Mouse (Mus musculus) midbrain, embryonic 13.5 days (tissue): ENCODE results near the gene Fcrl5. TPM values are rescaled to one million over a fixed set of nuclear protein-coding genes. Genes with fewer than 3 reads are reported as not detected.
A peak's percentile ranks its signal among the peaks of the same experiment; 100 is the strongest.

Experiments used
- ATAC-seq: fragments of 200-750 bp; cut with Nextera tagmentation; 2 replicates; pipeline ENCODE4 v1.8.0; 2017; ENCODE audit warnings: mild to moderate bottlenecking, moderate TSS enrichment, moderate library complexity
- H3K27ac ChIP-seq: fragments of 300-500 bp; sonication (generic); 2 replicates; pipeline ENCODE4 v1.5.1; 2015; ENCODE audit warnings: inconsistent platforms, mild to moderate bottlenecking, moderate library complexity
- H3K27me3 ChIP-seq: fragments of 300-500 bp; sonication (generic); 2 replicates; pipeline ENCODE4 v1.6.1; 2015; ENCODE audit warnings: mild to moderate bottlenecking, inconsistent platforms
- H3K36me3 ChIP-seq: fragments of 300-500 bp; sonication (generic); 2 replicates; pipeline ENCODE4 v1.6.1; 2015; ENCODE audit warnings: mild to moderate bottlenecking, inconsistent platforms
- H3K4me1 ChIP-seq: fragments of 300-500 bp; sonication (generic); replicated peaks from 2 replicates; pipeline ENCODE4 v1.6.1; 2015; ENCODE audit warnings: inconsistent platforms
- H3K4me2 ChIP-seq: fragments of 300-500 bp; sonication (generic); replicated peaks from 2 replicates; pipeline ENCODE4 v1.6.1; 2015; ENCODE audit warnings: moderate library complexity, mild to moderate bottlenecking, inconsistent platforms
- H3K4me3 ChIP-seq: fragments of 300-500 bp; sonication (generic); replicated peaks from 2 replicates; pipeline ENCODE4 v1.5.1; 2015; ENCODE audit warnings: mild to moderate bottlenecking, inconsistent platforms
- H3K9ac ChIP-seq: fragments of 300-500 bp; sonication (generic); replicated peaks from 2 replicates; pipeline ENCODE4 v1.6.1; 2015; ENCODE audit warnings: mild to moderate bottlenecking, inconsistent platforms
- H3K9me3 ChIP-seq: fragments of 300-500 bp; sonication (generic); 2 replicates; pipeline ENCODE4 v1.6.1; 2016; ENCODE audit warnings: mild to moderate bottlenecking, inconsistent platforms
- WGBS: fragments of 180-500 bp; shearing (Covaris S2); methylation state at CpG from one replicate; pipeline ENCODE4 v1.1.7; 2015; 5-methylcytosine and 5-hydroxymethylcytosine counted together
- polyA plus RNA-seq: library from polyadenylated mRNA; unstranded; fragments of >200 nt; fragmentation: Nextera tagmentation; extraction: Ambion mirVana; gene quantifications from 2 replicates; pipeline ENCODE4 v1.2.1, GENCODE M21; 2015

Gene Fcrl5
- not detected in 2 replicates for polyA plus RNA-seq

DNA sequence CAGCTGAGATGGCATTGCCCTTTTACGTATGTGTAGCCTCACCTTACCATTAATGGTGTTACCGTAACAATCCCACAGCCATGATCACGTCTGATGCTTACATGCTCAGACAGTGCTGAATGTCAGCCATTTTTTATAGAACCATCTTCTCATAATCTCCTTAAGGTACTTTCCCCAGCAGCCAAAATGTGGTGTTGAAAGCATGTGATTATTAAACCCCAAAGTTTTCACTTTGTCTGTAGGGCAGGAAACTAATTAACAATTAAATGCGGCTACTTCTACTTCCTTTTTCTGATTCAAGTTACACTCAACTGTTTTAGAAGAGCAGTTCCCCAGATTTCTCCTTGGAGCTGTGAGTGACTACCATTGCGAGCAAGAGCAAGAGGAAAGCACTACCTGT is at the start of gene Fcrl5:
Gene Fcrl5, plus strand, starts transcription at position 295 of the 400 bp plus-strand sequence.
- Histone ChIP-seq H3K4me3 (no peak within 1 kb of the TSS), H3K4me2 (no peak within 1 kb of the TSS), H3K9me3 (no peaks in the 10 kb centered on the region), H3K36me3 (no peaks in the 10 kb centered on the region), H3K4me1 (no peaks in the 10 kb centered on the region), H3K9ac (no peak within 1 kb of the TSS), H3K27me3 (no peaks in the 10 kb centered on the region), H3K27ac (no peak within 1 kb of the TSS)
- WGBS: 90% methylated on average over 5 of the region's 5 CpGs
- ATAC-seq: no peak

DNA sequence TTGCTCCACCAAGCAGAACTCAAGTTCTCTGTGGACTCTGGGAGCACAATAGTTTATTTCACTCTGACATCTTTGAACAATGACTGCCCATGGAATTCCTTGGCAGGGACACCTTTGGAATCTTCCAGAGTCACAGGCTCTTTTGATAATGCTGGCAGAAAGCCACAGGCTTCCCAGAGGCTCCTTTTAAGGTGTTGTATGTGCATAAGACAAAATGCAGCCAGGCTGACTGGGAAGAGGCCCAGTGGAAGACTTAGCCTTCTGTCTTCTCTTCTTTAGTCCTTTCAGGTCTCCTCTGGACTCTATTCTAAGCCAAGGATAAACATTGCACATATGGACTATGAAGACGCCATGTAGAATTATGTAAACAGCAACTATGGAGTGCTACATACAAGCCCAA is 44.6 kb upstream of the Fcrl5 start:
- ATAC-seq: no peak
- Histone ChIP-seq H3K4me3 (no peak overlapping the region), H3K9me3 (no peaks in the 10 kb centered on the region), H3K4me1 (no peaks in the 10 kb centered on the region), H3K27ac (no peak overlapping the region), H3K27me3 (no peaks in the 10 kb centered on the region), H3K4me2 (no peak overlapping the region), H3K36me3 (no peaks in the 10 kb centered on the region), H3K9ac (no peak overlapping the region)
- WGBS: 83% methylated on average over 1 of the region's 1 CpGs

DNA sequence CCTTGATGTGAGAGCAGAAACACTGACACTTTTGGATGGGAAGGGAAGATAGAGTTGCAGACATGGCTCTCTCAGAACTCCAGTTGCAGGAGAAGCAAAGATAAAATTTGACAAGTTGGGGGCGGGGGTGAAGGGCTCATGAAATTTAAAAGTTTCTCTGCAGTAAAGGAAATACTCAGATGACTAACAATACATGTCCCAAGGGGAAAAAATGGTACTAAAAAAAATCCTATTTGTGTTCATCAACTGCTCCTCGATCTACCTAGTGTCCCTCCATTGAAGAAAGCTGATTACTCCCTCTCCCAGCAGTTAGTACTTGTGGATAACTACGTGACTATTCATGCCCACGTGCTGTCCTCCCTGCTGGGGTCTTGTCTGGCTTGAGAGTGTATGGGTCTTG is 36.8 kb upstream of the Fcrl5 start:
- Histone ChIP-seq H3K4me3 (no peak overlapping the region), H3K9ac (no peak overlapping the region), H3K9me3 (no peaks in the 10 kb centered on the region), H3K27ac (no peak overlapping the region), H3K4me2 (no peak overlapping the region), H3K27me3 (no peaks in the 10 kb centered on the region), H3K36me3 (no peaks in the 10 kb centered on the region), H3K4me1 (no peaks in the 10 kb centered on the region)
- no peak for ATAC-seq
- 58% methylated on average over 4 of the region's 4 CpGs for WGBS

DNA sequence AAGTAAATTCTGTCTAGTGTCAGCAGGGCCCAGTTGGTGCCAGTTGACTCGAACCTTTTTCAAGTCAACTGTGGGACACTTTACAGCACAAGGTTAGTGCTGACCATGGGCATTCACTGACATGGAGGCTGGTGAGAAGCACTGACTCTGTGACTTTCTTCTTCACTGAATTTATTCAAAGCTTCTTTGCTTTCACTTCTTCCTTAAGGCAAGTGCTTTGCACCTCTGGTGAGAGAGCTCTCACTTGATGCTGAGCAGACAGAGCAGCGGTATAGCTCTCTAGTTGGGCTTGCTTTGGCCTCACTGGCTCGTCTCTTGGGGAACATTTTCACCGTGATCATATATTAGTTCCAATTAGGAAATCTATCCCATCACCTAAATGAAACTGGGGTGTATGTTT is 35.7 kb upstream of the Fcrl5 start:
- H3K27ac ChIP-seq: no peak overlapping the region
- WGBS: 86% methylated on average over 4 of the region's 4 CpGs
- H3K4me3 ChIP-seq: no peak overlapping the region
- no peaks in the 10 kb centered on the region for H3K9me3 ChIP-seq
- ATAC-seq: no peak
- H3K36me3 ChIP-seq: no peaks in the 10 kb centered on the region
- H3K4me2 ChIP-seq: no peak overlapping the region
- no peaks in the 10 kb centered on the region for H3K4me1 ChIP-seq
- H3K27me3 ChIP-seq: no peaks in the 10 kb centered on the region
- H3K9ac ChIP-seq: no peak overlapping the region

DNA sequence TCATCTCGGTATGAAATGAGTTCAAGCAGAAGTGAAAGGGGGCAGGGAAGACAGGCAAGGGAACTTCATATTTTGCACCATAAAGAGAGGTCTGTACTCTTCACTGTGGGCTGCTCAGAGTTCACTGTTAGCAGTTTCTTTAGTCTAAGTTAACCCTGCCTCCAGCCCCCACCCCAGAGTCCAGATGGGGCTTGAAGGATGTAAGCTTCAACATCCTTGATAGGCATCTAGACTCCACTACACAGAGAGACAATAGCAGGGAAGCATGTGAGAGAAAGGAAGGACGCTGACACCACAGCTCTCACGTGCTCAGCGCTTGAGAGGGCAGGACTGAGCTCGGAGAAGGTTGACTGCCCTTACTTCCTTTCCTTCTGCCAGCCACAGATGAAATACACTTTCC is 34.3 kb upstream of the Fcrl5 start:
- Histone ChIP-seq H3K36me3 (no peaks in the 10 kb centered on the region), H3K27me3 (no peaks in the 10 kb centered on the region), H3K27ac (no peak overlapping the region), H3K9ac (no peak overlapping the region), H3K4me3 (no peak overlapping the region), H3K4me2 (no peak overlapping the region), H3K4me1 (no peaks in the 10 kb centered on the region), H3K9me3 (no peaks in the 10 kb centered on the region)
- WGBS: 74% methylated on average over 5 of the region's 5 CpGs
- ATAC-seq: no peak

DNA sequence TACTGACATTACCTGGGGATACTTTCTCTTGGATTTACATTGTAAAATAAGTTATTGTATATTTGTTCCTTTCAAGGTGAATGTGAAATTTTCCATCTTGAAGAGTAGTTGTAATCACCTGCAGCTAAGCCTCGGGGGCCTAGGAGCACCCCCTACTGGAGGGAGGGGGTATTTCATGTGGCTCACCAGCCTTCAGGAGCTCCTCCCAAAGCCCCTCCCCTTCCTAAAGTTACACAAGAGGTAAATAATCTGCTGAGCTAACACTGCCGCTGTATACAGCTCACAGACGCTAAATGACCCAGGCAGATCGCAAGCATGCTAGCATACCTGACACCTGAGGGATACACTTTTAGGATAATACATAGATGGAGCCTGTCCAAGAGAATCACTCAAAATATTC is 27.4 kb upstream of the Fcrl5 start:
- Histone ChIP-seq H3K4me2 (no peak overlapping the region), H3K27me3 (no peaks in the 10 kb centered on the region), H3K27ac (no peak overlapping the region), H3K4me3 (no peak overlapping the region), H3K9ac (no peak overlapping the region), H3K9me3 (no peaks in the 10 kb centered on the region), H3K4me1 (peaks cover 4% of the 10 kb centered on the region; the same call in 1 of the 2 replicates), H3K36me3 (no peaks in the 10 kb centered on the region)
- ATAC-seq: no peak
- 33% methylated on average over 4 of the region's 4 CpGs for WGBS

DNA sequence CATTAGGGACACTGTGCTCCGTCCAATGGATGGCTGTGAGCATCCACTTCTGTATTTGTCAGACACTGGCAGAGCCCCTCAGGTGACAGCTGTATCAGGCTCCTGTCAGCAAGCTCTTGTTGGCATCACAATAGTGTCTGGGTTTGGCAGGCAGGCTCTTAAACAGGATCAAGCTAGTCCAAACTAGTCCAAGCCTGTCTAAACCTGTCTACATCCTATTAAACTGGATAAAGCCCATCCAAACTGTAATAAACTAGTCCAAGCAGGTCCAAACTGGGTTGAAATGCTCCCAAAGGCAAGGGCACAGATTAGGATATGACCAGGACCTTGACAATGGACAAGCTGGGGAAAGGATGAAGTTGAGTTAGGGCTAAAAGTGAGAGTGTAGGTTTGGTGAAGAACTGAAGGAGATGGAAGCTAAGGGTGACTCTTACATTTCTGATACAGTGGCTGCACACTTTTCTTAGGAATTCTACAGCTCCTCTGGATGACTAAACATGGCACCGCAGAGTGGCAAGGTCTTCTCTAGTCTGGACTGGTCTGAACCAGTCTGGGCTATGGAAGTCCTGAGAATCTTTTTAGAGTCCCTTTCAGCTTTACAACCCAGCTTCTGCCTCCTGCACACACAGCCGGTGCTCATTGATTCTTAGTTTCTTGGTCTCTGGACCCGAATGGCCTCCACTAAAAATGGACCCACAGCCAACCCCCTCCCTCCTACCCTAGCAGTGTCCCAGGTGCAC is 26.2 kb upstream of the Fcrl5 start:
- no peak for ATAC-seq
- H3K27me3 ChIP-seq: no peaks in the 10 kb centered on the region
- no peak overlapping the region for H3K9ac ChIP-seq
- peaks cover 4% of the 10 kb centered on the region; the same call in 1 of the 2 replicates for H3K4me1 ChIP-seq
- H3K4me3 ChIP-seq: no peak overlapping the region
- WGBS: 87% methylated on average over 4 of the region's 4 CpGs
- H3K36me3 ChIP-seq: no peaks in the 10 kb centered on the region
- H3K9me3 ChIP-seq: no peaks in the 10 kb centered on the region
- no peak overlapping the region for H3K4me2 ChIP-seq
- H3K27ac ChIP-seq: no peak overlapping the region

DNA sequence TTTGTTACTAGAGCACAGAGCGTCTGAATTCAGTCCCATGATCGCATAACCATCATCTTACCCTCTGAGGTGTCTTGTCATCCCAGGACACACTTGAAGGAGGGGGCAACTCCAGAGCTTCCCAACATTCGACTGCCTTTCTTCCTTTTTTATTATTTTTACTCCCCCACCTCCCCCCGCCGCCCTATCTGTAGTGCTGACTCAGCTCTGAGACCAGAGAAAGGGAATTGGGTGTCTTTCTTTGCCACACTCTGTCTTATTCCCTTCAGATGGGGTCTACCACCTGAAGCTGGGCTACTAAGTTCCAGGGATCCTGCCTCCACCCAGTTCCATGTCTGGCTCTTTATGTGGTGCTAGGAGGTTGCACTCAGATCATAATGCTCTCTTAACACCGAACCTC is 25.0 kb upstream of the Fcrl5 start:
- Histone ChIP-seq H3K4me1 (peaks cover 4% of the 10 kb centered on the region; the same call in 1 of the 2 replicates), H3K27ac (no peak overlapping the region), H3K36me3 (no peaks in the 10 kb centered on the region), H3K4me2 (no peak overlapping the region), H3K9ac (no peak overlapping the region), H3K4me3 (no peak overlapping the region), H3K27me3 (no peaks in the 10 kb centered on the region), H3K9me3 (no peaks in the 10 kb centered on the region)
- no peak for ATAC-seq
- WGBS: 90% methylated on average over 6 of the region's 6 CpGs

DNA sequence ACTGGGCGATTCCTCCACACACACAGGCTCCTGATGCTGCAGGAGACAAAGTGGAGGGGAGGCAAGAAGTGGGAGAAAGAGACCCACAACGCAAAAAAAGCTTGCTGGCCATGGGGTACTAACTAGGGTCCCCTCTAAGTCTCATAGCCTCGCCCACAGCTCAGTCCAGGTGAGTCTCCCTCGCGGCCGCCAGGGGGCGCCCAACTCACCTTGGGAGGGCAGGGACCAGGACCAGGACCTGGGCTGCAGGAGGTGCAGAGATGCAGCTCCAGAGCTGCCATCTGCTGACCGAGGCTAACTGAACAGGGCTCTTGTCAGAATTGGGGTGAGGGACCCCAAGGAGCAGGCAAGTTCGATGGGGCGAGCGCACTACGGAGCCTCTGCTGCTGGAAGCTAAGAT is 24.4 kb upstream of the Fcrl5 start:
- WGBS: 13% methylated on average over 12 of the region's 12 CpGs
- Histone ChIP-seq H3K27ac (no peak overlapping the region), H3K27me3 (no peaks in the 10 kb centered on the region), H3K4me2 (0 out of 2 replicates have a peak overlapping the region, but pooled peaks have one; percentile 19), H3K4me1 (peaks cover 4% of the 10 kb centered on the region; the same call in 1 of the 2 replicates), H3K36me3 (no peaks in the 10 kb centered on the region), H3K9me3 (no peaks in the 10 kb centered on the region), H3K4me3 (no peak overlapping the region), H3K9ac (no peak overlapping the region)
- peak; percentile 66; the same call in 1 of the 2 replicates for ATAC-seq

DNA sequence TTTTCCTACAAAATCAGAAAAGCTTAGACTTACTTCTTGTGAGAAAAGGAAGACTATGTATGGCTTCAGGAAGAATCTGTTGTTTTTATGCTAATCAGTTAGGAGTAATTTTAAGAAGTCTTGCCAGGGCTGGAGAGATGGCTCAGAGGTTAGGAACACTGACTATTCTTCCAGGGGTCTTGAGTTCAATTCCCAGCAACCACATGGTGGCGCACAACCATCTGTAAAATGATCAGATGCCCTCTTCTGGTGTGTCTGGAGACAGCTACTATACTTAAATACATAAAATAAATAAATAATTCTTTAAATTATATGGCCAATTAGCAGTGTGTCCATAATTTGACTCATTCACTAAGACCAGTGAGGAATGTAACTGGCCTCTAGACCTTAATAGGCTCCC is 14.9 kb upstream of the Fcrl5 start:
- Histone ChIP-seq H3K27me3 (no peaks in the 10 kb centered on the region), H3K36me3 (no peaks in the 10 kb centered on the region), H3K27ac (no peak overlapping the region), H3K4me1 (no peaks in the 10 kb centered on the region), H3K9me3 (no peaks in the 10 kb centered on the region), H3K4me2 (no peak overlapping the region), H3K4me3 (no peak overlapping the region), H3K9ac (no peak overlapping the region)
- 56% methylated on average over 1 of the region's 1 CpGs for WGBS
- ATAC-seq: no peak

DNA sequence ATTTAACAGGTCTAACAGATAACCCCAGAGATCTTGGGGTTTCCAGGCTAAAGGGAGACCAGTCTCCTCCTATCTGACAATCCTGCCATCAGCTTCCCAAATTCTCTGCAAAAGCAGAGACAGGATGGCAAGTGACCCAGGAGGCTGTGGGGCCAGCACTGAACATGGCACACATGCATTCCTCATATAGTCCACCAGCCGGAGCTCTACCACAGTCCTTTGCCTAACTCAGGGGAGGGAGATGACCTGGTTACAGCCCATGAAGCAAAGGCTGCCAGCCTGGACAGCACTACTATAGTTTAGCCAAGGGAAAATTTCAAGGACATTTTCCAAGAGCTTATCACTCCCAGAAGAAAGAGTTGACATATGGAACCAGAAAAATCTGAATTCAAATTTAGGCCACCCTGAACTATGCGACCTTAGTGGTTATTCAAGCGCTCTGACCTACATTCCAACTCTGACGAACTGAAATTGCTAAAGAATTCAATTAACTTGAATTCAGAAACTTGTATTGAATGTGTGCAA is 13.1 kb upstream of the Fcrl5 start:
- no peak overlapping the region for H3K27ac ChIP-seq
- no peaks in the 10 kb centered on the region for H3K9me3 ChIP-seq
- WGBS: 77% methylated on average over 4 of the region's 4 CpGs
- ATAC-seq: no peak
- H3K4me1 ChIP-seq: no peaks in the 10 kb centered on the region
- no peak overlapping the region for H3K4me2 ChIP-seq
- H3K36me3 ChIP-seq: no peaks in the 10 kb centered on the region
- H3K9ac ChIP-seq: no peak overlapping the region
- H3K4me3 ChIP-seq: no peak overlapping the region
- H3K27me3 ChIP-seq: no peaks in the 10 kb centered on the region

DNA sequence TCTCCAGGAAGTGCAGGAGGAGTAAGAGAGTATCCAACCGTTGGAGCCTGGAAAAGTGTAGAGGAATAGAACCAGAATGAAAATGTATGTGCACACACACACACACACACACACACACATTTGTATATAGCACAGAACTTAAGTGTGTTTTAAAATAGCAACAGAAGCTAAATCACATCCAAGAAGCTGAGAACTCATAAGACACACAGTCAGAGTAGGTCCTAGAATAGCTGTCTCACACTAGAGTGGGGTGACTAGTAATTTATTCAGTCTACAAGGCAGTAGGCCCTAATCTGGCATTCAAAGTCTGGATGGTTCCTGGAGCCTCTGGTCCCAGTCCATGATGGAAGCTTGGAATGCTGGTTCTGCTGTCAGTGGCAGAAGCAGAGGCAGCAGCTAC is 5.0 kb downstream of the Fcrl5 start:
- H3K36me3 ChIP-seq: no peaks in the 10 kb centered on the region
- H3K9me3 ChIP-seq: no peaks in the 10 kb centered on the region
- no peak overlapping the region for H3K4me3 ChIP-seq
- no peaks in the 10 kb centered on the region for H3K4me1 ChIP-seq
- H3K27ac ChIP-seq: no peak overlapping the region
- H3K4me2 ChIP-seq: no peak overlapping the region
- H3K27me3 ChIP-seq: no peaks in the 10 kb centered on the region
- ATAC-seq: no peak
- 89% methylated on average over 1 of the region's 1 CpGs for WGBS
- H3K9ac ChIP-seq: no peak overlapping the region

DNA sequence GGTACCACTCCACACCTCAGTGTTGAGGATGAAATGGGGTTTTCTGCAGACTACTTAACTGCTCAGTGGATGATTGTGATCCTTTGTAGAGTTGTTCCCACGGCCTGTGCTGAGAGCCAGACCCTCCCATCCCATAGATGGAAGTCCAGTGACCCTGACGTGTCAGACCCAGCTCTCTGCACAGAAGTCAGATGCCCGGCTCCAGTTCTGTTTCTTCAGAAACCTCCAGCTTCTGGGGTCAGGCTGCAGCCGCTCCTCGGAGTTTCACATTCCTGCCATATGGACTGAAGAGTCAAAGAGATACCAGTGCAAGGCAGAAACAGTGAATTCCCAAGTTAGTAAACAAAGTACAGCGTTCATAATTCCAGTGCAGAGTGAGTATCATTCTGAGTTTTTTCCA is 8.4 kb downstream of the Fcrl5 start:
- 82% methylated on average over 6 of the region's 6 CpGs for WGBS
- Histone ChIP-seq H3K9me3 (no peaks in the 10 kb centered on the region), H3K9ac (no peak overlapping the region), H3K27me3 (no peaks in the 10 kb centered on the region), H3K27ac (no peak overlapping the region), H3K36me3 (no peaks in the 10 kb centered on the region), H3K4me3 (no peak overlapping the region), H3K4me2 (no peak overlapping the region), H3K4me1 (no peaks in the 10 kb centered on the region)
- no peak for ATAC-seq
